Mouse (Mus musculus) forebrain, embryonic 15.5 days (tissue): ENCODE data around the gene Rtn3. TPM values are rescaled to one million over a fixed set of nuclear protein-coding genes. Genes with fewer than 3 reads are reported as not detected.
A peak's percentile ranks its signal among the peaks of the same experiment; 100 is the strongest.

Experiments
- ATAC-seq: fragments of 200-750 bp; cut with Nextera tagmentation; replicated peaks from 2 replicates; pipeline ENCODE4 v1.8.0; 2017; ENCODE audit warnings: mild to moderate bottlenecking, moderate TSS enrichment, moderate library complexity
- H3K27ac ChIP-seq: fragments of 300-500 bp; sonication (generic); replicated peaks from 2 replicates; pipeline ENCODE4 v1.5.1; 2015; ENCODE audit warnings: mild to moderate bottlenecking, inconsistent platforms
- H3K27me3 ChIP-seq: fragments of 300-500 bp; sonication (generic); 2 replicates; pipeline ENCODE4 v1.6.1; 2015; ENCODE audit warnings: inconsistent platforms
- H3K36me3 ChIP-seq: fragments of 300-500 bp; sonication (generic); 2 replicates; pipeline ENCODE4 v1.6.1; 2015; ENCODE audit warnings: mild to moderate bottlenecking, inconsistent platforms
- H3K4me1 ChIP-seq: fragments of 300-500 bp; sonication (generic); 2 replicates; pipeline ENCODE4 v1.6.1; 2015; ENCODE audit warnings: inconsistent platforms
- H3K4me2 ChIP-seq: fragments of 300-500 bp; sonication (generic); replicated peaks from 2 replicates; pipeline ENCODE4 v1.6.1; 2015; ENCODE audit warnings: mild to moderate bottlenecking, inconsistent platforms
- H3K4me3 ChIP-seq: fragments of 300-500 bp; sonication (generic); 2 replicates; pipeline ENCODE4 v1.5.1; 2015; ENCODE audit warnings: mild to moderate bottlenecking, inconsistent platforms
- H3K9ac ChIP-seq: fragments of 300-500 bp; sonication (generic); replicated peaks from 2 replicates; pipeline ENCODE4 v1.6.1; 2015; ENCODE audit warnings: mild to moderate bottlenecking, inconsistent platforms
- H3K9me3 ChIP-seq: fragments of 300-500 bp; sonication (generic); 2 replicates; pipeline ENCODE4 v1.6.1; 2016; ENCODE audit warnings: inconsistent platforms
- WGBS: fragments of 180-500 bp; shearing (Covaris S2); methylation state at CpG from one replicate; pipeline ENCODE4 v1.1.7; 2015; ENCODE audit warnings: mixed read lengths; 5-methylcytosine and 5-hydroxymethylcytosine counted together
- polyA plus RNA-seq: library from polyadenylated mRNA; unstranded; fragments of >200 nt; fragmentation: Nextera tagmentation; extraction: Ambion mirVana; gene quantifications from 2 replicates; pipeline ENCODE4 v1.2.1, GENCODE M21; 2015

Rtn3 gene
- polyA plus RNA-seq, 1 experiment from 2014 or later = 533 TPM

DNA sequence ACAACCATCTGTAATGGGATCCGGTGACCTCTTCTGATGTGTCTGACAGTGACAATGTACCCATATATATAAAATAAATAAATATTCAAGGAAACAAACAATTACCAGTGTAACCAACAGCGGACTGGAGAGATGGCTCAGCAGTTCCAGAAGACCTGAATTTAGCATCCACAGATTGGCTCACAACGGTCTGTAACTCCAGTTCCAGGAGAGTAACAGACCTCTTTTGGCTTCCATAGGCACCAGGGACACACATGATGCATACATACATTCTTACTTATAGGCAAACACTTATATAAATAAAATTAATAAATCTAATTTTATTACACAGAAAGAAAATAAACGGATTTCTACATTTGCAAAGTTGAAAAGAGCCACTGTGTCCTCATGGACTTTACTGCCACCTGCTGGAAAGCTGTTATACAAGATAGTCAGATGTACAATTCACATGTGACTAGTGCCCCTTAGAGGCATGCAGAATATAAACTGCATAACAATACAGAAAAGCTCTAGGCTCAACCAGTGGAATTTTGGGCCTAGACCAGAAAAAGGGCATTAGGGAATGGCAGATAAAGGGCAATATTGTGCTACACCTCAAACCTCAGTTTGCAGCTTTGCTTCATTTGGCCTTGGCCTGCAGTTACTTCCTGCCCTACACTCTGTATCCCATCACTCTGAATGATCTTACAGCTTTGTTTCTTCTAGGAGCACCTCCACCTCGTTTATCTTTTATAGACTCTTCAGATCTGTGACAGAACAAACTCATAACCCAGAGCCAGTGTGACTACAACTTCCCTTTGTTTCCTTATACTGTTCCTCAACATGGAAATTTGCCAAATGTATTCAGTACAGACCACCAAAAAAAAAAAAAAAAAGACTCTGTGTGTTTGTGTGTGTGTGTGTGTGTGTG lies 46.8 kb downstream of the Rtn3 start:
- H3K4me1 ChIP-seq = peaks cover 21% of the 10 kb centered on the region
- peaks cover 36% of the 10 kb centered on the region for H3K36me3 ChIP-seq
- H3K27me3 ChIP-seq = no peaks in the 10 kb centered on the region
- H3K4me2 ChIP-seq = no peak overlapping the region
- ATAC-seq = peak; percentile 69
- H3K9me3 ChIP-seq = no peaks in the 10 kb centered on the region
- no peak overlapping the region for H3K4me3 ChIP-seq
- H3K9ac ChIP-seq = no peak overlapping the region
- peak overlapping the region; percentile 75 for H3K27ac ChIP-seq
- 70% methylated on average over 5 of the region's 5 CpGs for WGBS

DNA sequence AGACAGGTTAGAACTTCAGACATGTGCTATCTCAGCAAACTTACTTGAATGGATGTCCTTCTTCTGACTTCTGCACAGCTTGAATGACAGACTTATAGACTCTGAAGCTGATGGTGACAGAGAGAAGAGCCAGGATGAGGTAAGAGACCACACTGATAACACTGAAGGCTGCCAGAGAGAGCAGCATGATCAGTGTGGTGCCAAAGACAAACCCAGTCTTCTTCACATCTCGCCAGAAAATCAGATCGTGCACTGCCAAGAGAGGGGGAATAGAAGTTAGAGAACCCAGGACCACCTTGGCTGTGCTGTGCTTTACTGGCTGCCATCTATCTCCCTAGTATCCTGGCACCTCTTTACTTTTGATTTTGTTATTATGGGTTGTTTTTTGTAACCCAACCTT lies 48.2 kb downstream of the Rtn3 start:
- ATAC-seq = peak; percentile 42; the same call in 1 of the 2 replicates
- Histone ChIP-seq H3K27me3 (no peaks in the 10 kb centered on the region), H3K9ac (no peak overlapping the region), H3K4me1 (peaks cover 16% of the 10 kb centered on the region), H3K9me3 (no peaks in the 10 kb centered on the region), H3K27ac (0 out of 2 replicates have a peak overlapping the region, but pooled peaks have one; percentile 25), H3K36me3 (peaks cover 48% of the 10 kb centered on the region), H3K4me3 (no peak overlapping the region), H3K4me2 (no peak overlapping the region)
- WGBS = 62% methylated on average over 2 of the region's 2 CpGs

- Histone ChIP-seq H3K36me3 (peaks cover 58% of the 10 kb centered on the region), H3K4me2 (no peak overlapping the region), H3K9me3 (no peaks in the 10 kb centered on the region), H3K27ac (no peak overlapping the region), H3K4me1 (peaks cover 48% of the 10 kb centered on the region), H3K9ac (no peak overlapping the region), H3K4me3 (no peak overlapping the region), H3K27me3 (no peaks in the 10 kb centered on the region)
- ATAC-seq = no peak
- 58% methylated on average over 3 of the region's 3 CpGs for WGBS
Measured at GRCm38 (mm10) chr19:7425398-7425775, 57.7 kb downstream of the Rtn3 start.

DNA sequence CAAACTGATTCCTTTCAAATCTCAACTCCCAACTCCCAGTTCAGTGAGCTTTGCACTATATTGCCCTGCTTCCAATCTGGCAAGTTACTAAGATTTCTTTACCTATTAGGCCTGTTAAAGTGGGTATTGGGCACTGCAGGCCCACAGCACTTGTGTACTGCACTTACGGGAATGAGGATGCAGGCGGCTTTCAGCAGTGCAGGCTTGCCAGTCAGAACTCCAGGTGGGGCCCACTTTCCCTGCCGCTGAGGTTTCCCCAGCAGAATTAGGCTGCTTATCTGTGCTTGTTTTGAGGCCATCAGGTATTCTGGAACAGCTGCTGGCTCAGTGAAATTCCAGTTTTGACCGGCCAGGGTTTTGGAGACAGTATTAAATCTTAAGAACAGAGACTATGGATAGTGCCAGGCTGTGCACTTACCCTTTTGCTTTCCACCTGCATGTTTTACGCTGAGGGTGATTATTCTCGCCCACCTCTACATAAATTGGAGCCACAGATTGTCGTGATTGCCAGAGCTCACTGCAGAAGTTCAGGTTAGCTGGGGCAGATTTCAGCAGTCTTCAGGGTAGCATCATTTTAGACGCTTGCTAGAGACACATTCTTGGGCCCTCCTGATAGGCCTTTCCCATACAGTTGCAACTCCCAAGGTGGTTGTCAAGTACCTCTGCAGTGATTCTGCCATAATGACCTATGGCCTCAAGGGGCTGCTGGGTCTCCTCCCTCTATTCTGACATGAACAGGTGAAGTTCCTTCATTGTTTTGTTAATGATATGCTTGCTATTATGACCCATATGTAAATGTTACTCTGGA lies 58.3 kb downstream of the Rtn3 start:
- H3K9ac ChIP-seq = peak overlapping the region; percentile 59; the same call in 1 of the 2 replicates
- peak overlapping the region; percentile 98 for H3K27ac ChIP-seq
- H3K9me3 ChIP-seq = no peaks in the 10 kb centered on the region
- peak overlapping the region; percentile 76 for H3K4me2 ChIP-seq
- 51% methylated on average over 8 of the region's 8 CpGs for WGBS
- peaks cover 58% of the 10 kb centered on the region for H3K36me3 ChIP-seq
- no peaks in the 10 kb centered on the region for H3K27me3 ChIP-seq
- peak overlapping the region; percentile 43 for H3K4me3 ChIP-seq
- H3K4me1 ChIP-seq = peaks cover 54% of the 10 kb centered on the region
- no peak for ATAC-seq

- Histone ChIP-seq H3K36me3 (peaks cover 52% of the 10 kb centered on the region), H3K27me3 (no peaks in the 10 kb centered on the region), H3K4me3 (peak overlapping the region; percentile 43), H3K4me2 (peak overlapping the region; percentile 76), H3K9me3 (no peaks in the 10 kb centered on the region), H3K4me1 (peaks cover 61% of the 10 kb centered on the region), H3K9ac (peak overlapping the region; percentile 59), H3K27ac (peak overlapping the region; percentile 98)
- WGBS = 43% methylated on average over 7 of the region's 7 CpGs
- no peak for ATAC-seq
Measured at GRCm38 (mm10) chr19:7424131-7424530, 59.0 kb downstream of the Rtn3 start.

DNA sequence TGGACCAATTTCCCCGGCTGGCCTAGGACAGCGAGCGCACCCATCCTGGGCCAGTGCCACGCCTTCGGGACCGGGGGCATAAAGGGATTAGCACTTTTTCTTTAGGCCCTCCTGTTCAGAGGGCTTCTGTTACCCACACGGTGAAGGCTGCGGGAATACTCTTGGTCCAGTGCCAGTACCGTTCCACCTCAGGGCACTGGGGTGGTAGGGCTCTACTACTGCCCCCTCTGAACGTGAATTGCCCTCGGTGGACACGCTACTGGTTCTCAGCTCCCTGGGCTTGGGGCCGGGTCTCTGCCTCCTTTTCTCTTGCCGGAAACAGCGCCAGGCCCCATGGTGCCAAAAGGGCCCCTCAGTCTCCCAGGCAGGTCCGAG lies 59.4 kb downstream of the Rtn3 start:
- no peak for ATAC-seq
- Histone ChIP-seq H3K4me3 (peak overlapping the region; percentile 43), H3K36me3 (peaks cover 49% of the 10 kb centered on the region), H3K9ac (peak overlapping the region; percentile 59), H3K4me1 (peaks cover 63% of the 10 kb centered on the region), H3K27ac (peak overlapping the region; percentile 98), H3K9me3 (no peaks in the 10 kb centered on the region), H3K4me2 (peak overlapping the region; percentile 76), H3K27me3 (no peaks in the 10 kb centered on the region)
- 10% methylated on average over 16 of the region's 16 CpGs for WGBS

- peaks cover 44% of the 10 kb centered on the region for H3K36me3 ChIP-seq
- 7% methylated on average over 51 of the region's 51 CpGs for WGBS
- H3K27me3 ChIP-seq = no peaks in the 10 kb centered on the region
Measured at GRCm38 (mm10) chr19:7423028-7423655, 59.9 kb downstream of the Rtn3 start.

DNA sequence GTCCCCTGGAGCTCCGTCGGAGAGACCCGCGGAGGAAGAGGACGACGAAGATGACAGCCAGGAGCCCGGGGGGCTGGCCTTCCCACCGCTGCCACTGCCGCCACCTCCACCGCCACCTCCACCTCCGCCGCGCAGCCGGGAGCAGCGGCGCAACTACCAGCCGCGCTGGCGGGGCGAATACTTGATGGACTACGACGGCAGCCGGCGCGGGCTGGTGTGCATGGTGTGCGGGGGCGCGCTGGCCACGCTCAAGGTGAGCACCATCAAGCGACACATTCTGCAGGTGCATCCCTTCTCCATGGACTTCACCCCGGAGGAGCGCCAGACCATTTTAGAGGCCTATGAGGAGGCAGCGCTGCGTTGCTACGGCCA lies 60.4 kb downstream of the Rtn3 start:
- peak overlapping the region; percentile 59 for H3K9ac ChIP-seq
- H3K27me3 ChIP-seq = no peaks in the 10 kb centered on the region
- H3K27ac ChIP-seq = peak overlapping the region; percentile 98
- H3K36me3 ChIP-seq = peaks cover 39% of the 10 kb centered on the region
- peaks cover 63% of the 10 kb centered on the region for H3K4me1 ChIP-seq
- 3% methylated on average over 35 of the region's 35 CpGs for WGBS
- ATAC-seq = 0 out of 2 replicates have a peak, but pooled peaks have one; percentile 0
- H3K4me3 ChIP-seq = peak overlapping the region; percentile 43
- H3K9me3 ChIP-seq = no peaks in the 10 kb centered on the region
- peak overlapping the region; percentile 76 for H3K4me2 ChIP-seq

More at GRCm38 (mm10) chr19:7423028-7423655, 59.9 kb downstream of the Rtn3 start:
- peak; percentile 73 for ATAC-seq
- Histone ChIP-seq H3K4me1 (peaks cover 63% of the 10 kb centered on the region), H3K4me2 (peak overlapping the region; percentile 76), H3K27ac (peak overlapping the region; percentile 98), H3K9me3 (no peaks in the 10 kb centered on the region), H3K9ac (peak overlapping the region; percentile 59), H3K4me3 (peak overlapping the region; percentile 43)

DNA sequence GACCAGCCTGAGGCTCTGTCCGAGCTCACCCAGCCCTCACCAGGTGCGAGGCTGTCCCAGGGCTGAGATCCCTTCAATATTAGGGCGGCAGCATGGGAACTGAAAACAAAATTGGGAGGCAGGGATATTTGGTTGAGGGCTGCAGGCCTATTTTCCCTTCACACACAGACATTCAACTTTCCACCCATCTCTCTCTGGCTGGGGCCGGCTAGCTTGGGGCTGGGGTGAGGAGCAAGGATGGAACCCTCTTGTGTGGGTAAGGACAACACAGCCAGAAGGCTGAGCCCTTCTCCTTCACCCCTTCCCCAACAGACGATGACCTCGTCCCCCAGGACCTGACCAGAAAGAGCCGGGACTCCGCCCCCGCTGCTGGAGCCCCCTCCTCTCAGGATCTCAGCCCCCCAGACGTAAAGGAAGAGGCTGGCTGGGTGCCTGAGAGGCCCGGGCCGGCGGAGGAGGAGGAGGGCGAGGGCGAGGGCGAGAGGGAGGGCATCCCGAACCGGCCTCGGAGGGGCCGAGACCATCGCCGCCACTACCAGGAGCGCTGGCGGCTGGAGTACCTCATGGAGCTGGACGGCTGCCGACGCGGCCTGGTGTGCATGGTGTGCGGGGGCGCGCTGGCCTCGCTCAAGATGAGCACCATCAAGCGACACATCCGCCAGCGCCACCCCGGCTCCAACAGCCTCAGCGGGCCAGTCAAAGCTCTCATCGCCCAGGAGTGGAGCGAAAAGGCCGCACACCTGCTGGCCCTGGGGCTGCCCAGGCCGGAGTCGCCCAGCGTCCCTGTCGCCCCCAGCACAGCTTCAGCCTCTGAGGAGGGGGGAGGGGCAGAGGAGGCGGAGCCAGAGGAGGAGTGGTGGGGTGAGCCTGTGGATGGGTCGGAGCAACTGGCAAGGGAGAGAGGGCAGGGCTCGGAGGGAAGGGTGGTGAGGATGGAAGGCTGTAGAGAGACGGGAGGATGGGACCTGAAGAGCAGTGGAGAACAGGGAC lies 61.2 kb downstream of the Rtn3 start:
- peaks cover 31% of the 10 kb centered on the region for H3K36me3 ChIP-seq
- 14% methylated on average over 45 of the region's 48 CpGs for WGBS

GRCm38 (mm10) chr19:7420841-7421601 lies 62.1 kb downstream of the Rtn3 start:
- Histone ChIP-seq H3K36me3 (peaks cover 22% of the 10 kb centered on the region), H3K4me2 (peak overlapping the region; percentile 76), H3K4me1 (peaks cover 70% of the 10 kb centered on the region), H3K9ac (peak overlapping the region; percentile 59), H3K4me3 (peak overlapping the region; percentile 73), H3K27ac (peak overlapping the region; percentile 98), H3K9me3 (no peaks in the 10 kb centered on the region), H3K27me3 (no peaks in the 10 kb centered on the region)
- ATAC-seq = no peak
- WGBS = 31% methylated on average over 27 of the region's 27 CpGs

More for the DNA sequence above, 61.2 kb downstream of the Rtn3 start:
- peak overlapping the region; percentile 43 for H3K4me3 ChIP-seq
- peak; percentile 23 for ATAC-seq
- peak overlapping the region; percentile 76 for H3K4me2 ChIP-seq
- peak overlapping the region; percentile 98 for H3K27ac ChIP-seq
- peak overlapping the region; percentile 59 for H3K9ac ChIP-seq
- no peaks in the 10 kb centered on the region for H3K27me3 ChIP-seq
- peaks cover 63% of the 10 kb centered on the region for H3K4me1 ChIP-seq
- H3K9me3 ChIP-seq = no peaks in the 10 kb centered on the region
